Mouse (Mus musculus) megakaryocyte, embryonic 14.5 days (primary cell): Measurements from ENCODE around the gene Cyp2b19. TPM values are rescaled to one million over a fixed set of nuclear protein-coding genes. Genes with fewer than 3 reads are reported as not detected.
"Not testable (repeated sequence)": the region's sequence is repeated elsewhere in the genome, so short reads cannot be mapped to it uniquely, and the experiment has no call there.

Source experiments
- H3K27me3 ChIP-seq: replicated peaks from 2 replicates; pipeline ENCODE3; 2012; ENCODE audit warnings: inconsistent platforms
- H3K36me3 ChIP-seq: replicated peaks from 2 replicates; pipeline ENCODE3; 2012; ENCODE audit warnings: low read length, inconsistent platforms, mixed read lengths
- H3K4me1 ChIP-seq: 2 replicates; pipeline ENCODE4 v1.6.1; 2012; ENCODE audit warnings: inconsistent platforms
- H3K4me3 ChIP-seq: replicated peaks from 2 replicates; pipeline ENCODE3; 2012; ENCODE audit warnings: moderate library complexity, mild to moderate bottlenecking, inconsistent platforms
- H3K9me3 ChIP-seq: 2 replicates; pipeline ENCODE4 v1.6.1; 2012; ENCODE audit warnings: inconsistent platforms
- FLI1 ChIP-seq: IDR thresholded peaks from 2 replicates; pipeline ENCODE4 v1.6.1; 2012; ENCODE audit warnings: low read length, inconsistent platforms, mixed read lengths
- GATA1 ChIP-seq: IDR thresholded peaks from 3 replicates; pipeline ENCODE4 v1.6.1; 2012; ENCODE audit warnings: mixed read lengths, low read length, inconsistent platforms, borderline replicate concordance
- polyA plus RNA-seq: library from polyadenylated mRNA; stranded (reverse); fragments of >175 nt; gene quantifications from 2 replicates; pipeline ENCODE4 v1.2.3, GENCODE M21; 2012; ENCODE audit warnings: low replicate concordance; ENCODE audit not compliant: insufficient read depth

Cyp2b19 gene
- polyA plus RNA-seq, 1 experiment, result 0.64 TPM

- Histone ChIP-seq H3K27me3 (no peaks in the 10 kb centered on the region), H3K9me3 (peaks cover 8% of the 10 kb centered on the region; the same call in 1 of the 2 replicates), H3K36me3 (no peaks in the 10 kb centered on the region), H3K4me1 (no peaks in the 10 kb centered on the region; the same call in 1 of the 2 replicates), H3K4me3 (no peak overlapping the region)
- TF ChIP-seq GATA1 (no peak), FLI1 (no peak)
Measured at GRCm38 (mm10) chr7:26778474-26778873, 21.5 kb downstream of the Cyp2b19 start.

GRCm38 (mm10) chr7:26779799-26780416 is 23.0 kb downstream of the Cyp2b19 start:
- Histone ChIP-seq H3K9me3 (peaks cover 11% of the 10 kb centered on the region; the same call in 1 of the 2 replicates), H3K4me3 (no peak overlapping the region), H3K27me3 (no peaks in the 10 kb centered on the region), H3K36me3 (no peaks in the 10 kb centered on the region), H3K4me1 (no peaks in the 10 kb centered on the region; the same call in 1 of the 2 replicates)
- no peak for TF ChIP-seq FLI1
- no peak for TF ChIP-seq GATA1

- H3K27me3 ChIP-seq, result no peaks in the 10 kb centered on the region
- TF ChIP-seq GATA1 (no peak), FLI1 (no peak)
- no peak overlapping the region for H3K4me3 ChIP-seq
- 0 out of 2 replicates have a peak, but pooled peaks cover 5% of the 10 kb centered on the region for H3K9me3 ChIP-seq
- H3K4me1 ChIP-seq, result no peaks in the 10 kb centered on the region; the same call in 1 of the 2 replicates
- no peaks in the 10 kb centered on the region for H3K36me3 ChIP-seq
Measured at GRCm38 (mm10) chr7:26780510-26780909, 23.6 kb downstream of the Cyp2b19 start.

- Histone ChIP-seq H3K36me3 (no peaks in the 10 kb centered on the region), H3K4me1 (no peaks in the 10 kb centered on the region; the same call in 1 of the 2 replicates), H3K27me3 (no peaks in the 10 kb centered on the region), H3K9me3 (0 out of 2 replicates have a peak, but pooled peaks cover 5% of the 10 kb centered on the region), H3K4me3 (no peak overlapping the region)
- TF ChIP-seq GATA1 (no peak), FLI1 (no peak)
Measured at GRCm38 (mm10) chr7:26780998-26781766, 24.2 kb downstream of the Cyp2b19 start.

GRCm38 (mm10) chr7:26781767-26782131 is 24.8 kb downstream of the Cyp2b19 start:
- Histone ChIP-seq H3K4me1 (no peaks in the 10 kb centered on the region; the same call in 1 of the 2 replicates), H3K9me3 (0 out of 2 replicates have a peak, but pooled peaks cover 5% of the 10 kb centered on the region), H3K27me3 (no peaks in the 10 kb centered on the region), H3K4me3 (no peak overlapping the region), H3K36me3 (no peaks in the 10 kb centered on the region)
- no peak for TF ChIP-seq GATA1
- no peak for TF ChIP-seq FLI1

- Histone ChIP-seq H3K27me3 (no peaks in the 10 kb centered on the region), H3K4me3 (no peak overlapping the region), H3K4me1 (no peaks in the 10 kb centered on the region), H3K9me3 (0 out of 2 replicates have a peak, but pooled peaks cover 5% of the 10 kb centered on the region), H3K36me3 (no peaks in the 10 kb centered on the region)
- no peak for TF ChIP-seq GATA1
Measured at GRCm38 (mm10) chr7:26783163-26783562, 26.2 kb downstream of the Cyp2b19 start.

- not testable (repeated sequence) for H3K4me1 ChIP-seq, H3K4me3 ChIP-seq, H3K36me3 ChIP-seq, H3K27me3 ChIP-seq
- peaks cover 14% of the 10 kb centered on the region; the same call in 1 of the 2 replicates for H3K9me3 ChIP-seq
Measured at GRCm38 (mm10) chr7:26786013-26786412, 29.1 kb downstream of the Cyp2b19 start.

GRCm38 (mm10) chr7:26789984-26790383 is 33.0 kb downstream of the Cyp2b19 start:
- peaks cover 17% of the 10 kb centered on the region; the same call in 1 of the 2 replicates for H3K9me3 ChIP-seq
- H3K36me3 ChIP-seq, result no peaks in the 10 kb centered on the region
- no peaks in the 10 kb centered on the region for H3K27me3 ChIP-seq
- TF ChIP-seq GATA1 (no peak), FLI1 (no peak)
- no peak overlapping the region for H3K4me3 ChIP-seq
- no peaks in the 10 kb centered on the region for H3K4me1 ChIP-seq

GRCm38 (mm10) chr7:26800104-26800503 is 43.2 kb downstream of the Cyp2b19 start:
- TF ChIP-seq GATA1 (no peak), FLI1 (no peak)
- peak overlapping the region; percentile 70 for H3K4me3 ChIP-seq
- no peaks in the 10 kb centered on the region for H3K36me3 ChIP-seq
- no peaks in the 10 kb centered on the region for H3K27me3 ChIP-seq
- H3K9me3 ChIP-seq, result peaks cover 14% of the 10 kb centered on the region; the same call in 1 of the 2 replicates
- H3K4me1 ChIP-seq, result peaks cover 4% of the 10 kb centered on the region

GRCm38 (mm10) chr7:26800996-26801395 is 44.1 kb downstream of the Cyp2b19 start:
- TF ChIP-seq FLI1 (no peak), GATA1 (no peak)

More at GRCm38 (mm10) chr7:26800996-26801395, 44.1 kb downstream of the Cyp2b19 start:
- Histone ChIP-seq H3K36me3 (no peaks in the 10 kb centered on the region), H3K4me3 (no peak overlapping the region), H3K9me3 (peaks cover 14% of the 10 kb centered on the region; the same call in 1 of the 2 replicates), H3K27me3 (no peaks in the 10 kb centered on the region), H3K4me1 (peaks cover 4% of the 10 kb centered on the region)
